In genomic region chr4:82895227-82895626, GRCm38 (mm10) we compare ENCODE assay signal across 18 mouse cellular contexts. TPM values are rescaled to one million over a fixed set of nuclear protein-coding genes. Genes with fewer than 3 reads are reported as not detected.
DNase-seq lines count a peak whose midpoint lies in the region; ATAC-seq lines count a peak whose summit lies in the region.
"Had no signal": no experiment of that assay in that cellular context is flagged by ENCODE, and none has a peak within 500 bp of the region (broad histone marks: within the 10 kb centered on the region; RNA-seq: fewer than 3 reads in every experiment).

No protein-coding gene starts in this region.

- 47% methylated on average over 10 of the region's 10 CpGs for WGBS in limb, embryonic 13.5 days
- WGBS in limb, embryonic 10.5 days: 72% methylated on average over 10 of the region's 10 CpGs
- 63% methylated on average over 10 of the region's 10 CpGs for WGBS in intestine, embryonic 16.5 days
- WGBS in forebrain, embryonic 16.5 days: 91% methylated on average over 10 of the region's 10 CpGs

- H3K4me3 ChIP-seq in limb, embryonic 13.5 days: no peak overlapping the region
- no peak overlapping the region for H3K4me3 ChIP-seq in limb, embryonic 10.5 days
- no peak overlapping the region for H3K4me3 ChIP-seq in intestine, embryonic 16.5 days (ENCODE audit: low read length)
- H3K4me3 ChIP-seq in forebrain, embryonic 16.5 days (replicated peaks; ENCODE audit: low read length): no peak overlapping the region
- H3K4me3 ChIP-seq: embryonic facial prominence, embryonic 10.5 days; embryonic facial prominence, embryonic 12.5 days; forebrain, embryonic 13.5 days; forebrain, embryonic 15.5 days had no signal

- ATAC-seq in limb, embryonic 13.5 days (ENCODE audit: low FRiP score, low read depth): no peak
- ATAC-seq in intestine, embryonic 16.5 days: peak; percentile 53; the same call in 1 of the 2 replicates
- no peak for ATAC-seq in forebrain, embryonic 16.5 days
- ATAC-seq: forebrain, embryonic 13.5 days; forebrain, embryonic 15.5 days had no signal

- no peaks in the 10 kb centered on the region for H3K9me3 ChIP-seq in limb, embryonic 13.5 days
- no peaks in the 10 kb centered on the region for H3K9me3 ChIP-seq in limb, embryonic 10.5 days (replicated peaks)
- no peaks in the 10 kb centered on the region for H3K9me3 ChIP-seq in intestine, embryonic 16.5 days (ENCODE audit: control insufficient read depth, low read length)
- no peaks in the 10 kb centered on the region for H3K9me3 ChIP-seq in forebrain, embryonic 16.5 days (ENCODE audit: control insufficient read depth, low read length)
- H3K9me3 ChIP-seq: embryonic facial prominence, embryonic 10.5 days; embryonic facial prominence, embryonic 12.5 days; forebrain, embryonic 13.5 days; forebrain, embryonic 15.5 days had no signal

- H3K36me3 ChIP-seq in limb, embryonic 13.5 days: no peaks in the 10 kb centered on the region
- H3K36me3 ChIP-seq in limb, embryonic 10.5 days: peaks cover 25% of the 10 kb centered on the region
- H3K36me3 ChIP-seq in intestine, embryonic 16.5 days (ENCODE audit: control insufficient read depth, insufficient read depth, low read length): no peaks in the 10 kb centered on the region
- H3K36me3 ChIP-seq in forebrain, embryonic 16.5 days (ENCODE audit: control insufficient read depth, insufficient read depth): no peaks in the 10 kb centered on the region
- H3K36me3 ChIP-seq: forebrain, embryonic 15.5 days had no signal

- 0 out of 2 replicates have a peak overlapping the region, but pooled peaks have one; percentile 15 for H3K27ac ChIP-seq in limb, embryonic 13.5 days
- no peak overlapping the region for H3K27ac ChIP-seq in limb, embryonic 10.5 days
- H3K27ac ChIP-seq in intestine, embryonic 16.5 days (ENCODE audit: low read length): 0 out of 2 replicates have a peak overlapping the region, but pooled peaks have one; percentile 24
- H3K27ac ChIP-seq in forebrain, embryonic 16.5 days (ENCODE audit: low read length): no peak overlapping the region
- H3K27ac ChIP-seq: embryonic facial prominence, embryonic 10.5 days; embryonic facial prominence, embryonic 12.5 days; forebrain, embryonic 13.5 days; forebrain, embryonic 15.5 days had no signal

- H3K27me3 ChIP-seq in limb, embryonic 13.5 days: no peaks in the 10 kb centered on the region
- H3K27me3 ChIP-seq in limb, embryonic 10.5 days (ENCODE audit: low read depth, poor library complexity, severe bottlenecking): no peaks in the 10 kb centered on the region
- no peaks in the 10 kb centered on the region for H3K27me3 ChIP-seq in intestine, embryonic 16.5 days (replicated peaks; ENCODE audit: control insufficient read depth, insufficient read depth, low read length)
- H3K27me3 ChIP-seq in forebrain, embryonic 16.5 days (replicated peaks; ENCODE audit: control insufficient read depth, insufficient read depth, low read length): no peaks in the 10 kb centered on the region
- H3K27me3 ChIP-seq: embryonic facial prominence, embryonic 12.5 days; forebrain, embryonic 13.5 days; forebrain, embryonic 15.5 days had no signal

- DNase-seq in limb, embryonic 10.5 days (ENCODE audit: low spot score): no peak
- DNase-seq in thymus, adult 18-20 months: no peak
- DNase-seq: adrenal gland, adult 2 months; adrenal gland, postnatal 10 days; adrenal gland, postnatal 25 days; cerebellum, adult 11 months; cerebellum, adult 18-20 months; cerebellum, adult 8-10 months; cerebellum, adult 9-11 months; cerebellum, postnatal 14 days had no signal

- no peak overlapping the region for H3K9ac ChIP-seq in limb, embryonic 13.5 days
- no peak overlapping the region for H3K9ac ChIP-seq in intestine, embryonic 16.5 days (ENCODE audit: low read depth, low read length)
- H3K9ac ChIP-seq in forebrain, embryonic 16.5 days (replicated peaks; ENCODE audit: low read depth, low read length): no peak overlapping the region
- H3K9ac ChIP-seq: embryonic facial prominence, embryonic 12.5 days; forebrain, embryonic 13.5 days; forebrain, embryonic 15.5 days had no signal

- no peak overlapping the region for H3K4me2 ChIP-seq in limb, embryonic 13.5 days (replicated peaks)
- H3K4me2 ChIP-seq in intestine, embryonic 16.5 days (ENCODE audit: low read depth, low read length): no peak overlapping the region
- H3K4me2 ChIP-seq in forebrain, embryonic 16.5 days (ENCODE audit: low read length): no peak overlapping the region
- H3K4me2 ChIP-seq: embryonic facial prominence, embryonic 12.5 days; forebrain, embryonic 13.5 days; forebrain, embryonic 15.5 days had no signal

- H3K4me1 ChIP-seq in limb, embryonic 13.5 days: peaks cover 36% of the 10 kb centered on the region
- H3K4me1 ChIP-seq in limb, embryonic 10.5 days: peaks cover 20% of the 10 kb centered on the region
- no peaks in the 10 kb centered on the region; the same call in 1 of the 2 replicates for H3K4me1 ChIP-seq in intestine, embryonic 16.5 days (ENCODE audit: control insufficient read depth, insufficient read depth, low read length)
- H3K4me1 ChIP-seq in forebrain, embryonic 16.5 days (replicated peaks; ENCODE audit: control insufficient read depth, insufficient read depth, low read length): peaks cover 4% of the 10 kb centered on the region

RNA-seq across cellular contexts. Expression of gene Cer1, which starts 10.3 kb away (rescaled TPM):
- 1.1 and 1.3 TPM in 2 replicates for polyA plus RNA-seq in limb, embryonic 13.5 days (2015; fragmentation: Nextera tagmentation; extraction: Ambion mirVana)
- polyA plus RNA-seq in limb, embryonic 10.5 days (2016; fragmentation: Nextera tagmentation; extraction: Ambion mirVana): 0.29 TPM in 1 of 2 replicates, not detected in the other
- 0.07 TPM in 1 of 2 replicates, not detected in the other for polyA plus RNA-seq in intestine, embryonic 16.5 days (2015; fragmentation: Nextera tagmentation; extraction: Ambion mirVana)
- not detected in 2 replicates for polyA plus RNA-seq in forebrain, embryonic 16.5 days (2015; fragmentation: Nextera tagmentation; extraction: Ambion mirVana)
- polyA plus RNA-seq: adrenal gland, adult 2 months; embryonic facial prominence, embryonic 10.5 days; forebrain, embryonic 11.5 days had no signal

RNA-seq across cellular contexts. Expression of gene Zdhhc21, which starts 35.5 kb away (rescaled TPM):
- polyA plus RNA-seq in limb, embryonic 13.5 days (2015; fragmentation: Nextera tagmentation; extraction: Ambion mirVana): 13.5 and 13.8 TPM in 2 replicates
- 8.6 and 10.4 TPM in 2 replicates for polyA plus RNA-seq in limb, embryonic 10.5 days (2016; fragmentation: Nextera tagmentation; extraction: Ambion mirVana)
- 15.7 and 15.9 TPM in 2 replicates for polyA plus RNA-seq in intestine, embryonic 16.5 days (2015; fragmentation: Nextera tagmentation; extraction: Ambion mirVana)
- 19.7 and 20.1 TPM in 2 replicates for polyA plus RNA-seq in forebrain, embryonic 16.5 days (2015; fragmentation: Nextera tagmentation; extraction: Ambion mirVana)

Comparison
In these comparisons a context has a peak if more than half of its experiments do, and no peak if none do; other contexts are left out.
1. H3K27ac ChIP-seq: peak in limb, embryonic 13.5 days (single experiment) and intestine, embryonic 16.5 days (single experiment); none in limb, embryonic 10.5 days (single experiment) and forebrain, embryonic 16.5 days (single experiment).